Mouse (Mus musculus) megakaryocyte, embryonic 14.5 days (primary cell): ENCODE measurements around the gene Gm26741.

Experiments used
- FLI1 ChIP-seq: IDR thresholded peaks from 2 replicates; pipeline ENCODE4 v1.6.1; 2012; ENCODE audit warnings: low read length, inconsistent platforms, mixed read lengths
- GATA1 ChIP-seq: IDR thresholded peaks from 3 replicates; pipeline ENCODE4 v1.6.1; 2012; ENCODE audit warnings: mixed read lengths, low read length, inconsistent platforms, borderline replicate concordance

GRCm38 (mm10) chr10:52374651-52375050 is 16.1 kb downstream of the Gm26741 start:
- TF ChIP-seq GATA1 (no peak), FLI1 (no peak)
